Mouse (Mus musculus): Measurements from ENCODE around the gene Clock. TPM values are rescaled to one million over a fixed set of nuclear protein-coding genes. Genes with fewer than 3 reads are reported as not detected.

The Clock gene
- polyA plus RNA-seq, 1 experiment, result 16.0 TPM

DNA sequence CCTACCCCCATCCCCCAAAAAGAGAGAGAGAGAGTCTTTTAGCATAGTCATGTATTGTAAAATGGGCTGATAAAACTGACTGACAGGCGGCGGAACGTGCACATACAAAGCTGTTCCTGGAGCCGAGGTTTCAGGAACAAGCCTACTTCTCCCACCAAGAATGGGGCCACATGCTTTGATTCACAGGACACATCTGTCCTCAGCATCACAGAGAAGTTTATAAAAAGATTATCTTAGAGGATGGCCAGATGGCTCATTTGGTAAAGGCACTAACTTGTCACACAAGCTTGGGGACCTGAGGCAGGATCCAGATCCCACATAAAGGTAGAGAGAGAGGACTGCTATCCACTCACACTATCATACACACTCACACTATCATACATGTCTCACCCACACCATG is 20.5 kb upstream of the Clock start:
- H3K27ac ChIP-seq (ENCODE audit: insufficient read depth, low read depth, low read length), result no peak overlapping the region
- H3K4me1 ChIP-seq (ENCODE audit: control insufficient read depth, insufficient read depth, low read length), result no peaks in the 10 kb centered on the region
- no peak overlapping the region for H3K4me3 ChIP-seq (ENCODE audit: insufficient read depth, low read length)
- no peak for TF ChIP-seq POLR2A (IDR thresholded peaks at IDR 0.05; ENCODE audit: borderline replicate concordance, low read depth, low read length)
- TF ChIP-seq CTCF (IDR thresholded peaks at IDR 0.05; ENCODE audit: low read depth, low read length), result no peak

DNA sequence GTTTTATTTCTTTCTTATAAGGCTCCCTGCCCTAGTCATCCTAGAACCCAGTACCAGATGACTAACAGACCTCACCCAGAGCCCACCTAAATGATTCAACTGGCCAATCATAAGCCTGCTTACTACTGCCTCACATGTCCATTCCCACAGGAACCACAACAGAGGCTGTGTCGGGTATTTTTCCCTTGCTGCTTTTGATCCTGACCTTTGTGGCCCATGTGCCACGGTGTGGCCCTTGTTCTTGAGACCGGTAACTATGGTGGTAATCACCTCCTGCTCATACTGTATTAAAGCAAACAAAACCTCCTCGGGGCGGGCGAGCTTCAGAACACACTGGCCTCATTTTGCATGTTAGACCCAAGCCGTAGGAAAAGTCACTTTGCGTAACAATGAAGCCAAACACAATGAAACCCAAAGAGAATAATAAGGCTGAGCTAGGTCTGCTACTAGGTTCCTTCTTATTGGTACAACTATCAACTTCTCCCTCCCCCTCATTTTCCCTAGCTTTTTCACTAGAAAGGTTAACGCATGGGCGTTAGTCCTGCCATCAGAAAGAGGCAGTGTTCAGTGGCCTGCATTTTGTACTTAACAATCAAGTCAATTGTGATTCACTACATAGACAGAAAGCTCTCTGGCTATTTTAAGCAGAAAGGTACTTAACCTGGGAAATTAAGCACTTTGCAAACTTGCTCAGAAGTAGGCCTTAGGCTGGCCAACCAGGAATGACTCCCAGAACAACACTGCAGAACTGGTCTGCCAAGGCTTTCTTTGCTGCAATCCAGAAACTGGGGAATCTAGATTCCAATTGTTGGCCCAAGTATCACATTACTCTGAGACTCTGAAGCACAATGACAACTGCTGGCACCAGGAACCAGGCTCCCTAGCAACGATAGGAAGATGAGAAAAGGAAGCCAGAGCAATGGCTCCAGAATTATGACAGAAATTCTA is 16.9 kb upstream of the Clock start:
- H3K4me1 ChIP-seq (ENCODE audit: control insufficient read depth, insufficient read depth, low read length), result no peaks in the 10 kb centered on the region
- H3K4me3 ChIP-seq (ENCODE audit: insufficient read depth, low read length), result no peak overlapping the region
- no peak overlapping the region for H3K27ac ChIP-seq (ENCODE audit: insufficient read depth, low read depth, low read length)
- TF ChIP-seq POLR2A (IDR thresholded peaks at IDR 0.05; ENCODE audit: borderline replicate concordance, low read depth, low read length) (no peak), CTCF (IDR thresholded peaks at IDR 0.05; ENCODE audit: low read depth, low read length) (no peak)

DNA sequence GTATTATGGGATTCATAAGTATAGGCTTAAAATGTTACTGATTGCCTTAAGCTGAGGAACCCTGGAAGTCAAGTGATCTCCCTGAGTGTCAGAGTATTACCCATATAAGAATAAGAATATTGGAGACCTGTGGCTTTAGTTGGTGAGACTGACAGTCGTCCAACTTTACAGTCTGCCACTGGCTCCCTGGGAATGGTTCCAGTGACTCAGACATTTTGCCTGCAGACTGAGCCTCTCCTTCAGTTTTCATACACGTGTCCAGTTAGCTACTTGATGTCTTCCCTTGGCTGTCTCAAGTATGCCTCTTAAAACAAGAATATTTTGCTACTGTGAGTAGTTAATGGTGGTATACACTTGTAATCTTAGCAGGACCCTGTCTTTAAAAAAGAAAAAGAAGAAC is 3.6 kb upstream of the Clock start:
- Histone ChIP-seq H3K4me1 (ENCODE audit: control insufficient read depth, insufficient read depth, low read length) (no peaks in the 10 kb centered on the region), H3K4me3 (ENCODE audit: insufficient read depth, low read length) (no peak overlapping the region), H3K27ac (ENCODE audit: insufficient read depth, low read depth, low read length) (no peak overlapping the region)
- TF ChIP-seq CTCF (IDR thresholded peaks at IDR 0.05; ENCODE audit: low read depth, low read length), result no peak
- no peak for TF ChIP-seq POLR2A (IDR thresholded peaks at IDR 0.05; ENCODE audit: borderline replicate concordance, low read depth, low read length)

DNA sequence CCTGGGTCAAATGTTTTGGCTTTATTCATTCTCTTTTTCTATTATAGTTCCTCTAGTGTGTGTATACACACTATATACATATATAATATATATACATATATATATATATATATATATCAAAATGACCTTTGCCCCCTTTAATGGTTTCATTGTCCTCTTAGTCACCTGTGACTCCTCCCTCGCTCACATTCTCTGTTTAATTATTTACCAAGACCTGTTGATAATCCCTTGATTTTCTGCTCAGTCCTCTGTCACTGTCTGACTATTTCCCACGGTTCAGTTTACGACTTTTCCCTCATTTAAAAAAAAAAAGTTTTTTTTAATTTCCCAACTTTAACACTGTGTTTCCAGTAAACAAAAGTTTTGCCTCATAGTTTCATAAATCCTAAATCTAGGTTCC is 1.7 kb upstream of the Clock start:
- Histone ChIP-seq H3K4me3 (ENCODE audit: insufficient read depth, low read length) (no peak overlapping the region), H3K27ac (ENCODE audit: insufficient read depth, low read depth, low read length) (no peak overlapping the region), H3K4me1 (ENCODE audit: control insufficient read depth, insufficient read depth, low read length) (0 out of 2 replicates have a peak, but pooled peaks cover 2% of the 10 kb centered on the region)
- TF ChIP-seq POLR2A (IDR thresholded peaks at IDR 0.05; ENCODE audit: borderline replicate concordance, low read depth, low read length) (no peak), CTCF (IDR thresholded peaks at IDR 0.05; ENCODE audit: low read depth, low read length) (no peak)

DNA sequence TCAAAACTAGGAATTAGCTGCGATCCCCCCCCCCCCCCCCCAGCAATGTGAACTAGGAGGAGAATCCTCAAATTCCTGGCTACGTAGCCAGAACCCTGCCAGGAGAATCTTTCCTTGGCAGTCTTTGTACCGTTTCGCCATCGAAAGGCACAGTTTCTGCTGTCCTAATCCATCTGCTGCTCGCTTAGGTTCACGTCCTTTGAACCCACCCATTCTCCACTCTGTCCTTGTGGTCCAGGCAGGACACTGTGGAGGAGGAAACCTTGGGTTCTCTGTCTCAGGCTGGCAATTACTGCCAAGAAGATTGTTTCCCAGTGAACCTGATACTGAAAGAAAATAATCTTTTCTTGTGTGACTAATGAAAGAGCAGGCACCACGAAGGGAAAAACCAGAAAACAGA is 1.0 kb upstream of the Clock start:
- Histone ChIP-seq H3K4me1 (ENCODE audit: control insufficient read depth, insufficient read depth, low read length) (0 out of 2 replicates have a peak, but pooled peaks cover 2% of the 10 kb centered on the region), H3K27ac (ENCODE audit: insufficient read depth, low read depth, low read length) (no peak overlapping the region), H3K4me3 (ENCODE audit: insufficient read depth, low read length) (no peak overlapping the region)
- TF ChIP-seq CTCF (IDR thresholded peaks at IDR 0.05; ENCODE audit: low read depth, low read length) (no peak), POLR2A (IDR thresholded peaks at IDR 0.05; ENCODE audit: borderline replicate concordance, low read depth, low read length) (no peak)

DNA sequence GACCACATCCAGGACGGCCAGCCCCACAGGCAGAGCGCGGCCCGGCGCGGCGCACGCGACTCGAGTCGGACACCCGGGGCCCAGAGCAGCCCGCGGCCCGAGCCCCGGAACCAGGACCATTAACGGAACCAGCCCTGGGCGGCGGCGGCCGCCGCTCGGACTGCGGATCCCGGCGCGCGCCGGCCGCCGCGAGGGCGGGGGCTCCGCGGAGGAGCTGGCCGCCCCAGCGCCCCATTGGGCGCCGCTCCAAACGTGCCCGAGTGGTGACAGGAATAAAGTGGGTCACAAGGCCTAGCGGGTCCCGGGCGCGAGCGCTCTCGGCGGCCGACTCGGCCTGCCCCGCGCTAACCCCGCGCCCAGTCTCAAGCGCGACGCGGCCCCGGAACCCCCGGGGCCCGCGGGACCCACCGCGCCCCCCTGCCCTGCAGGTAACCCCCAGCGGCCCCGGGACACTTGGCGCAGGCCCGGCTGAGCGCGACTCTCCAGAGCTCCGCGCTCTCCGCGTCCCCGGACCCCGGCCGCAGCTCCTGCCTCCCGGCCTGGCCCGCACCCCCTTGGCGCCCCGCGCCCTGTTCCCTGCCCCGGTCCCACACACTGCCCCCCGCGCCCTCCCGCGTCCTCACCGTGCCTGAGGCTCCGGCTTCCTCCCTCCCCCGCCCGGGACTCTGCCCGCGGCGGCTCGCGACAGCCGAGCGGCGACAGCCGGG is 694 bp downstream of the Clock start:
- peak overlapping the region; percentile 83 for H3K27ac ChIP-seq (ENCODE audit: insufficient read depth, low read depth, low read length)
- H3K4me1 ChIP-seq (ENCODE audit: control insufficient read depth, insufficient read depth, low read length), result 0 out of 2 replicates have a peak, but pooled peaks cover 2% of the 10 kb centered on the region
- H3K4me3 ChIP-seq (ENCODE audit: insufficient read depth, low read length), result peak overlapping the region; percentile 74
- peak; percentile 37; the same call in 1 of the 2 replicates for TF ChIP-seq POLR2A (IDR thresholded peaks at IDR 0.05; ENCODE audit: borderline replicate concordance, low read depth, low read length)
- no peak for TF ChIP-seq CTCF (IDR thresholded peaks at IDR 0.05; ENCODE audit: low read depth, low read length)

DNA sequence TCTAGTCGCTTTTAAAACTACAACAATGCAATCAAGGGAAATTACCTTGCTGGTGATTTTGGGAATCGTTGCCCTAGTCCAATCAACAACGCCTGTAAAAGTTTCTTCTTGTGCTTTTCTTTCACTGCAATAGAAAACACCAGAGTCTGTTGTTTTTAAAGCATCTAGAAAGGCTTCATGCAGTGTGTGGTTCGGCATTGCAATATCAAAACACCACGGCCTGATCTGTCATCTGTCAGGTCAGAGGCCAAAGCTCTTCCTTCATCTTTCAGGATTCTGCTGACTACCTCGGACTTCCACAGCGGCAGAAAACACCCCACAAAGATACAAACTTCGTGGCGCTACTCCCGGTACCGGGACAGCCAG is 1.2 kb downstream of the Clock start:
- Histone ChIP-seq H3K4me1 (ENCODE audit: control insufficient read depth, insufficient read depth, low read length) (0 out of 2 replicates have a peak, but pooled peaks cover 2% of the 10 kb centered on the region), H3K27ac (ENCODE audit: insufficient read depth, low read depth, low read length) (peak overlapping the region; percentile 83), H3K4me3 (ENCODE audit: insufficient read depth, low read length) (peak overlapping the region; percentile 74)
- TF ChIP-seq CTCF (IDR thresholded peaks at IDR 0.05; ENCODE audit: low read depth, low read length) (no peak), POLR2A (IDR thresholded peaks at IDR 0.05; ENCODE audit: borderline replicate concordance, low read depth, low read length) (no peak)

DNA sequence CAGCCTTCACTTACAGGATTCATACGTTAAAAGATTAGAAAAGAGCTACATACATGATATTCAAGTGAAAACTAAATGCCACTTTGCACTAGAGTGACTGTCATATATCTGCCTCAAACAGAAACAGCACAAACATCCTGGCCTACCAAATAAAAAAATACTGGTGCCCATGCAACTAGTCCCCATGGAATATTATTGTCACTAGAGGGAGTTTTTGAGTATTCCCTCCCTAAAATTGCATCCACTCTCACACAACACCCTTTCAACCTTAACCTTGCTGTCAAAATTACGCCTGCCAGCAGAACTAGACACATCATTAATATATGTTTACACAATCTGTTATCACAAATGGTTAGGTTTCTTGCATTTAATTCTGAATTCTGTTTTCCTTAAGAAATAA is 2.6 kb downstream of the Clock start:
- no peak overlapping the region for H3K27ac ChIP-seq (ENCODE audit: insufficient read depth, low read depth, low read length)
- TF ChIP-seq CTCF (IDR thresholded peaks at IDR 0.05; ENCODE audit: low read depth, low read length) (no peak), POLR2A (IDR thresholded peaks at IDR 0.05; ENCODE audit: borderline replicate concordance, low read depth, low read length) (no peak)
- no peak overlapping the region for H3K4me3 ChIP-seq (ENCODE audit: insufficient read depth, low read length)

DNA sequence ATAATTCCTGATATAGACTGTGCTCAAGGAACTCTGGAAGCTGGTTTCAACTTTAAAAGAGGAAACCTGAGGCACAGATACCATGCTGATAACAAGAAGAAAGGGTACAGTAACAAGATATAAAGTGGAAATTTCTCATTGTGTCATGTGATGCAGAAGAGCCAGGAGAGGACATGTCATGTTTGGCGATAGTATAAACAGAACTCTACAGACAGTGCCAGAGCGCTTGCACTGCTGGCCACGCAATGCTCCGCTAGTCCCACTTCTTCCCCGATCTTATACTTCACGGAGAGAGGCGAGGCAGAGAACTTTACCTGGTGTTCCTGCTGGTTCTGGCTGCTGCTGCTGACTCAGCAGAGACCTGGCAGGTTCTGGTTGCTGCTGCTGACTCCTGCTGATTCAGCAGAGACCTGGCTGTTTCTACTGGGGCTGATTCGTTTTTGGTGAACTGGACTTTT is 15.3 kb downstream of the Clock start:
- TF ChIP-seq POLR2A (IDR thresholded peaks at IDR 0.05; ENCODE audit: borderline replicate concordance, low read depth, low read length) (no peak), CTCF (IDR thresholded peaks at IDR 0.05; ENCODE audit: low read depth, low read length) (no peak)
- H3K27ac ChIP-seq (ENCODE audit: insufficient read depth, low read depth, low read length), result no peak overlapping the region
- no peak overlapping the region for H3K4me3 ChIP-seq (ENCODE audit: insufficient read depth, low read length)
- peaks cover 4% of the 10 kb centered on the region; the same call in 1 of the 2 replicates for H3K4me1 ChIP-seq (ENCODE audit: control insufficient read depth, insufficient read depth, low read length)

More for the DNA sequence above, 2.6 kb downstream of the Clock start:
- 0 out of 2 replicates have a peak, but pooled peaks cover 2% of the 10 kb centered on the region for H3K4me1 ChIP-seq (ENCODE audit: control insufficient read depth, insufficient read depth, low read length)

Data from bone marrow macrophage, adult 2 months (primary cell).